ENCODE assay signal across 11 mouse cellular contexts in genomic region chr17:5572745-5573420, GRCm38 (mm10).
DNase-seq lines count a peak whose midpoint lies in the region; ATAC-seq and TF ChIP-seq lines count a peak whose summit lies in the region.
"Had no signal": no experiment of that assay in that cellular context is flagged by ENCODE, and none has a peak within 500 bp of the region (broad histone marks: within the 10 kb centered on the region; RNA-seq: fewer than 3 reads in every experiment).

No protein-coding gene starts in this region.

- H3K4me1 ChIP-seq in midbrain, postnatal 0 days (ENCODE audit: insufficient read depth, low read length), result no peaks in the 10 kb centered on the region
- H3K4me1 ChIP-seq: hindbrain, embryonic 12.5 days had no signal

- no peaks in the 10 kb centered on the region for H3K9me3 ChIP-seq in midbrain, postnatal 0 days (ENCODE audit: low read length)
- H3K9me3 ChIP-seq: hindbrain, embryonic 12.5 days; megakaryocyte, embryonic 14.5 days had no signal

- no peak for TF ChIP-seq CTCF in midbrain, postnatal 0 days (IDR thresholded peaks at IDR 0.05)

- H3K36me3 ChIP-seq in midbrain, postnatal 0 days (ENCODE audit: insufficient read depth, low read length), result no peaks in the 10 kb centered on the region
- H3K36me3 ChIP-seq: hindbrain, embryonic 12.5 days had no signal

- intact Hi-C loops in heart, postnatal 14 days (cut with DNase I), result no loop called here

- ATAC-seq in megakaryocyte-erythroid progenitor cell, adult 5-6 weeks (replicated peaks; ENCODE audit: low FRiP score, low TSS enrichment, poor library complexity, severe bottlenecking), result no peak
- no peak for ATAC-seq in midbrain, postnatal 0 days (ENCODE audit: low FRiP score)

- no peak overlapping the region for H3K4me2 ChIP-seq in midbrain, postnatal 0 days (ENCODE audit: low read depth, low read length, poor library complexity, severe bottlenecking)
- H3K4me2 ChIP-seq: hindbrain, embryonic 12.5 days had no signal

- no peak overlapping the region for H3K4me3 ChIP-seq in midbrain, postnatal 0 days (ENCODE audit: low read depth, low read length)
- H3K4me3 ChIP-seq: hindbrain, embryonic 12.5 days; megakaryocyte, embryonic 14.5 days had no signal

- H3K27me3 ChIP-seq in midbrain, postnatal 0 days (ENCODE audit: insufficient read depth, low read length), result no peaks in the 10 kb centered on the region
- H3K27me3 ChIP-seq: hindbrain, embryonic 12.5 days had no signal

- H3K9ac ChIP-seq in midbrain, postnatal 0 days (replicated peaks; ENCODE audit: low read length, poor library complexity, severe bottlenecking), result no peak overlapping the region
- H3K9ac ChIP-seq: hindbrain, embryonic 12.5 days had no signal

- no peak overlapping the region for H3K27ac ChIP-seq in midbrain, postnatal 0 days (ENCODE audit: low read depth, low read length)
- H3K27ac ChIP-seq: hindbrain, embryonic 12.5 days had no signal

- DNase-seq in heart, adult 9 months (ENCODE audit: low spot score in 2 of 2), result peak; percentile 43 to 57
- no peak for DNase-seq in heart, postnatal 14 days
- peak; percentile 42 for DNase-seq in adrenal gland, postnatal 14 days
- peak; percentile 71 to 83 for DNase-seq in cerebellum, adult 18-20 months
- peak; percentile 52 for DNase-seq in kidney, postnatal 10 days
- no peak for DNase-seq in midbrain, postnatal 0 days (ENCODE audit: low spot score)
- DNase-seq: spleen, adult 18-20 months; thymus, adult 2 months had no signal

Comparison
In these comparisons a context has a peak if more than half of its experiments do, and no peak if none do; other contexts are left out.
1. DNase-seq: peak in heart, adult 9 months (2 of 2), adrenal gland, postnatal 14 days (single experiment), cerebellum, adult 18-20 months (2 of 2) and kidney, postnatal 10 days (single experiment); none in heart, postnatal 14 days (0 of 2) and midbrain, postnatal 0 days (single experiment).